Mouse (Mus musculus) forebrain, embryonic 15.5 days (tissue): ENCODE measurements at regions not wholly inside any gene's neighbourhood (a gene's known extent, or its start where the extent isn't known, plus 50 kb on each side); places are given as distances from the start of the nearest gene placed in this dataset.

Source experiments
- ATAC-seq: fragments of 200-750 bp; cut with Nextera tagmentation; replicated peaks from 2 replicates; pipeline ENCODE4 v1.8.0; 2017; ENCODE audit warnings: mild to moderate bottlenecking, moderate TSS enrichment, moderate library complexity
- H3K27ac ChIP-seq: fragments of 300-500 bp; sonication (generic); replicated peaks from 2 replicates; pipeline ENCODE4 v1.5.1; 2015; ENCODE audit warnings: mild to moderate bottlenecking, inconsistent platforms
- H3K27me3 ChIP-seq: fragments of 300-500 bp; sonication (generic); 2 replicates; pipeline ENCODE4 v1.6.1; 2015; ENCODE audit warnings: inconsistent platforms
- H3K36me3 ChIP-seq: fragments of 300-500 bp; sonication (generic); 2 replicates; pipeline ENCODE4 v1.6.1; 2015; ENCODE audit warnings: mild to moderate bottlenecking, inconsistent platforms
- H3K4me1 ChIP-seq: fragments of 300-500 bp; sonication (generic); 2 replicates; pipeline ENCODE4 v1.6.1; 2015; ENCODE audit warnings: inconsistent platforms
- H3K4me2 ChIP-seq: fragments of 300-500 bp; sonication (generic); replicated peaks from 2 replicates; pipeline ENCODE4 v1.6.1; 2015; ENCODE audit warnings: mild to moderate bottlenecking, inconsistent platforms
- H3K4me3 ChIP-seq: fragments of 300-500 bp; sonication (generic); 2 replicates; pipeline ENCODE4 v1.5.1; 2015; ENCODE audit warnings: mild to moderate bottlenecking, inconsistent platforms
- H3K9ac ChIP-seq: fragments of 300-500 bp; sonication (generic); replicated peaks from 2 replicates; pipeline ENCODE4 v1.6.1; 2015; ENCODE audit warnings: mild to moderate bottlenecking, inconsistent platforms
- H3K9me3 ChIP-seq: fragments of 300-500 bp; sonication (generic); 2 replicates; pipeline ENCODE4 v1.6.1; 2016; ENCODE audit warnings: inconsistent platforms
- WGBS: fragments of 180-500 bp; shearing (Covaris S2); methylation state at CpG from one replicate; pipeline ENCODE4 v1.1.7; 2015; ENCODE audit warnings: mixed read lengths; 5-methylcytosine and 5-hydroxymethylcytosine counted together

DNA sequence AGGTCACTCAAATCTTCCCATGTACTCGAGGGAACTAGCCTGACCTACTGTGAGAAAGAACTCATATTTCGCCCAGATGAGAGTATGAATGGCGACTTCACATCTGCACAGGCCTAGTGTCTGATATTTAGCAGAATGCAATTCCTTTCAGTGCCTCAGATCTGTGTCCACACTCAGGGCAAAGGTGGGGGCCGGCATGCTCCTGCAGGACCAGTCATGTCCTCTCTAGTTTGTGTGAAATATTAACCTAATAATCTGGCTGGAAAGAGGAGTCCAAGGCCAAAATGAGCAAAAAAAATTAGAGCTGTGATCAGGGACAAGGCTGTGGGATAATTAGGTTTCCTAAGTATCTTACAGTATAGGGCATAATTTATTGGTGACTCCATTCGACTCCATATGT lies 292.1 kb downstream of the Irs2 start:
- H3K4me1 ChIP-seq, result peaks cover 11% of the 10 kb centered on the region
- no peak for ATAC-seq
- H3K27ac ChIP-seq, result no peak overlapping the region
- 85% methylated on average over 5 of the region's 5 CpGs for WGBS
- no peak overlapping the region for H3K9ac ChIP-seq
- H3K4me2 ChIP-seq, result no peak overlapping the region
- H3K9me3 ChIP-seq, result no peaks in the 10 kb centered on the region
- no peak overlapping the region for H3K4me3 ChIP-seq
- no peaks in the 10 kb centered on the region for H3K27me3 ChIP-seq
- no peaks in the 10 kb centered on the region for H3K36me3 ChIP-seq

DNA sequence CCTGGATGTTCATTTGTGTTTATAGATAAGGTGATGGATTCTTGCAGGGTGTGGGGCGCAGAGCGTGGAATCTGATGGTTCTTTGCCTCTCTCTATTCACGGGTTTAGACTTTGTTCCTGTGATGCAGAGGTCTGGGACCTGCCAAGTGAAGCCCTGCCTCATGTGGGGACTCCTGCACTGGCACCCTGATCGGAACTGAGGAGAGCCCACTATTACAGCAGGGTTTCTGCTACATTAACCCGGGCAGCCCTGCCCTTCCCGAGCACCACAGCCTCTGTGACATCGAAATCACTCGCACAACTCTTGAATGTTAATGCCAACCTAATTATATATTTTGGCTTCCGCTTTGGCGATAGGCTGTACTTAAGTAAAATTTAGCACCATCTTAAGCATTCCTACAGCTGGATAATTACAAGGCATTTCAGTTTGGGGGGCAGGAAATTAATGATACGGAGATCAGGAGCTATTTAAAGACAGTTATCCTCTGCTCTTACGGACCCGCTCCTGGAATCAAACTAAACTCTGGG lies 294.7 kb downstream of the Irs2 start:
- 0 out of 2 replicates have a peak, but pooled peaks have one; percentile 23 for ATAC-seq
- Histone ChIP-seq H3K27ac (no peak overlapping the region), H3K4me2 (no peak overlapping the region), H3K27me3 (no peaks in the 10 kb centered on the region), H3K36me3 (no peaks in the 10 kb centered on the region), H3K4me1 (peaks cover 9% of the 10 kb centered on the region), H3K9ac (no peak overlapping the region), H3K9me3 (no peaks in the 10 kb centered on the region), H3K4me3 (no peak overlapping the region)
- WGBS, result 66% methylated on average over 13 of the region's 13 CpGs

DNA sequence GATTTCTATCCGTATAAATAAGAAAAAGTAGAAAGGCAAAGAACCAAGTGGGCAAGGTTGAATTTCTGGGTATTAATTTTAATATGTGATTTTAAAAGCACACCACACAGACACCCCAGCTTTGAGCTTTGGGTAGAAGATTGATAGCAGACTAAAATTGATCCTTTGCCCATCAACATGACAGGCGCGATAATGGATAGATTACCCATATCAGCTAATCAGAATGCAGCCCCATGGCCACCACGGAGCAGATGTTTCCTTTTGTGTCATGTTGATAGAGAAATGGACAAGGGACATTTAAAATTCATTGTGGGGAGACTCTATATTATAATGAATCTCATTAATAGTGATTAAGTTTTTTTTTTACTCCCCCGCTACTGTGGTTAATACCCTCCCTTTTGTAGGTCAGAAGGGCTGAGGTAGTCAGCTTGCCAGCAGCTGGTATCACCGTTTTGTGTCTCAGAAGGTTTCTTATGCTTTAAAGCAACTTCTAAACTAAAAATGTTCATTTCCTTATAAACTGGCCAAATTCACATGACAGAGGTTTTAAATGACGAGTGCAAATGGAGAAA lies 296.1 kb downstream of the Irs2 start:
- no peaks in the 10 kb centered on the region for H3K9me3 ChIP-seq
- 60% methylated on average over 7 of the region's 7 CpGs for WGBS

DNA sequence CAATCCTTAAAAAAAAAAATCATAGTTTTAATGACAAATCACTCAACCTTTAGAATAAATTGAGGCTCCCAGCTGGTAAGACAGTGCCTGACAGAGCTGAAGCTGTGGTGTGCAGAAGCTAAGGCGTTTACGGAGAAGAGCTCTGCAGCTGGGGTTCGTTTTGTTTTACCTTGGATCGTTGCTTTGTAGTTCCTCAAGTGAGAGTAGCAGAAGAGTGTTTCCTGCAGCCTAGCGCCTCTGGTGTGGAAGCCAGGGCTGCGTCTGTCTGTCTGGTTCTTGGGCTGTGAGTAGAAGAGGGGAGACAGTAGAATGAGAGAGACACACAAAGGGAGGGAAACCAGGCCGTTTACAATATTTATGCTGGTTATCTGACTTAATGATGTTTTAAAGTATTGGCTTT lies 296.8 kb downstream of the Irs2 start:
- 78% methylated on average over 7 of the region's 7 CpGs for WGBS
- H3K9me3 ChIP-seq, result no peaks in the 10 kb centered on the region
- no peak for ATAC-seq
- no peak overlapping the region for H3K4me3 ChIP-seq
- H3K36me3 ChIP-seq, result no peaks in the 10 kb centered on the region
- no peak overlapping the region for H3K27ac ChIP-seq
- no peak overlapping the region for H3K9ac ChIP-seq
- H3K4me1 ChIP-seq, result peaks cover 9% of the 10 kb centered on the region
- H3K4me2 ChIP-seq, result no peak overlapping the region
- no peaks in the 10 kb centered on the region for H3K27me3 ChIP-seq

More for the DNA sequence above, 296.1 kb downstream of the Irs2 start:
- peaks cover 9% of the 10 kb centered on the region for H3K4me1 ChIP-seq
- H3K27ac ChIP-seq, result no peak overlapping the region
- H3K36me3 ChIP-seq, result no peaks in the 10 kb centered on the region
- no peak overlapping the region for H3K9ac ChIP-seq
- H3K4me3 ChIP-seq, result no peak overlapping the region
- ATAC-seq, result no peak
- no peaks in the 10 kb centered on the region for H3K27me3 ChIP-seq
- no peak overlapping the region for H3K4me2 ChIP-seq

DNA sequence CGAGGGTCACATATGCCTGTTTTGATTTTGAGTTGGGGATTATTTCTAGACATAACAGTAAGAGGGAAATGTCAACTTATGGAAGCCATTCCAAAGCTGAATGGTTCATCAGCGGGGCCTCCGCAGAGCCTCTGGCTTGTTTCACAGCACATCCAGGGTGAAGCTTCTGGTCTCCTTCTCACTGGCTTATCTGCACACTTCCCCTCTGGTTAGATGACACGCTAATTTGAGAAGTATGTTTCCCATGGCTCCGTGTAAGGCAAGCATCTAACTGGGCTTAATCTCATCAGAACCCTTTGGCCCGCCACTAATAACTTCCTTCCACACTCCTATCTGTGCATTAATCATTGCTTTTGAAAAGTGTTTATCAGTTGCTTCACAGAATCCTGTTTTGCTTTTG lies 299.7 kb downstream of the Irs2 start:
- Histone ChIP-seq H3K9me3 (no peaks in the 10 kb centered on the region), H3K27me3 (no peaks in the 10 kb centered on the region)
- 93% methylated on average over 6 of the region's 6 CpGs for WGBS

DNA sequence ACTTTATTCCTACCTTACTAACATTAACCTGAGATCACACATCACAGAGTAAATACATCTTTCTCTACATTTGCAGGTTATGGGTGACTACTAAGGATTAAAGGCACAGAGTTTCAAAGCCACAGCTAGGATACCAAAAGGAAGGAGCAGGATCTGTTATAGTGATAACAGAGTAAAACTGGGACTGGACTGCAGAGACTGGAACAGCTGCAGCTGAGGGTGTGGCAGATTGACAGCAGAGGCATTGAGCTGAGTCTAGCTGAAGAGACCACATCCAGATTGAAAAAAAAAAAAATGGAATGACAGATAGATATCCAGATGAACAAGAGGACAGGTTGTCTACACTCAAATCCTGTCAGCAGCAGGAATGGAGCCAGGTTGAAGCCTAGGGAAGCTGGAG lies 301.1 kb downstream of the Irs2 start:
- Histone ChIP-seq H3K4me2 (no peak overlapping the region), H3K27ac (no peak overlapping the region), H3K36me3 (no peaks in the 10 kb centered on the region), H3K27me3 (no peaks in the 10 kb centered on the region), H3K9me3 (no peaks in the 10 kb centered on the region), H3K4me3 (no peak overlapping the region), H3K9ac (no peak overlapping the region), H3K4me1 (peaks cover 8% of the 10 kb centered on the region)
- ATAC-seq, result no peak

More for the DNA sequence above, 299.7 kb downstream of the Irs2 start:
- no peak for ATAC-seq
- Histone ChIP-seq H3K9ac (no peak overlapping the region), H3K27ac (no peak overlapping the region), H3K36me3 (no peaks in the 10 kb centered on the region), H3K4me3 (no peak overlapping the region), H3K4me2 (no peak overlapping the region), H3K4me1 (peaks cover 4% of the 10 kb centered on the region)

DNA sequence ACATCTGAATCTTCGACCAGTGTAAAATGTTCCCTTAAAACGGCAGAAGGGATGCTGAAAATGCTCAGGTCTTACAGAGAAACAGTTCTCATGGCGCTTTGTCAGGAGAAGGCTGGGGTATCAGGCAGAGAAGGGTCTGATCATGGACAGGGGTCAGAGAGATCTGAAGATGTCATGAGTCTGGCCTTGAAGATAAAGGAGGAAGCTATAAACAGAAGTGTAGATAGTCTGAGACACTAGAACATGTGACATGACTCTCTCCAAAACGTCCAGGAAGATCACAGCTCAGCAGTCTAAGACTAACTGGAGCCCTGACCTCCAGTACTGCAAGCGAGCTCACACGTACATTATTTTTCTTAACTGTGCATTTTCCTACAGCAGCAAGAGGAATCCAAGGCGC lies 302.3 kb downstream of the Irs2 start:
- WGBS, result 80% methylated on average over 7 of the region's 7 CpGs
- H3K4me1 ChIP-seq, result peaks cover 15% of the 10 kb centered on the region

DNA sequence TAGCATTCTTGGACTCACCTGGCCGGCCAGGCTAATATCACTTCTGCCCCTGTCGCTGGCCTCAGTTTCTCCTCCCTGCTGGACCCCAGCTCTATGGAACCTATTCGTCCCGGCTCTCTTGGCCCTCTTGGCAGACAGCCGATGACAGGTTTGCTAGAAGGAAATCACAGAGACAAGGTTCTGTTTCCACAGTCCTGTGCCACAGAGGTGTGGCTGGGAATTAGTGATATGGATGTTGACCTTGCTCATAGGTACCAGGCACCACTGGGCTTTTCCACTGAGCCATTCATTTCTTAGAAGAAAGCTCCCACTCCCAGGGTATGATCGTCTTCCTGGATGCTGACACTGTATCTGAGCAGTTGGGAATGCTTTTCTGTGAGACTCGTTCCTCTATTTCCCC lies 305.5 kb downstream of the Irs2 start:
- ATAC-seq, result no peak
- Histone ChIP-seq H3K27ac (no peak overlapping the region), H3K9me3 (no peaks in the 10 kb centered on the region), H3K27me3 (no peaks in the 10 kb centered on the region), H3K4me3 (no peak overlapping the region), H3K4me2 (no peak overlapping the region), H3K4me1 (peaks cover 15% of the 10 kb centered on the region), H3K36me3 (no peaks in the 10 kb centered on the region), H3K9ac (no peak overlapping the region)
- 86% methylated on average over 7 of the region's 7 CpGs for WGBS

More for the DNA sequence above, 302.3 kb downstream of the Irs2 start:
- Histone ChIP-seq H3K4me2 (no peak overlapping the region), H3K4me3 (no peak overlapping the region), H3K9me3 (no peaks in the 10 kb centered on the region), H3K36me3 (no peaks in the 10 kb centered on the region), H3K27ac (no peak overlapping the region), H3K27me3 (no peaks in the 10 kb centered on the region), H3K9ac (no peak overlapping the region)
- ATAC-seq, result no peak

DNA sequence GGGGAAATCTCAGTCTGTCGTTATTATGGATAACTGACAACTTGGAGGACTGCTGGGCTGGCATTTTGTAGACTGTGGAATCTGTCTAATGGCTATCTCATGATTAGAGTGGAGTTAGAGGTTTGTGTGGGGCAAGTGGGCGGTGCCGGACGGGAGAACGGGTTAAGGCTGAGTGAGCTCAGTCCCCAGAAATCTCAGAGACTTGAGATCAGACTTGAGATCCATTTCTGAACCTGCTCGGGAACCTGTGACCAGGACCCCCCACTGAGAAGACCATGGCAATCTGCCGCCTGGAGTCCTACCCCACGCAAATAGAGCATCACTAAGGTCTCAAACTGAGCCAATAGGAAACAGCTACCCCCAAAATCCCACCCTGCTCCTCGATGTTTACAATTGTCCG lies 306.0 kb downstream of the Irs2 start:
- H3K4me3 ChIP-seq, result no peak overlapping the region
- no peaks in the 10 kb centered on the region for H3K9me3 ChIP-seq
- H3K36me3 ChIP-seq, result no peaks in the 10 kb centered on the region
- H3K27me3 ChIP-seq, result no peaks in the 10 kb centered on the region
- peak; percentile 70 for ATAC-seq
- no peak overlapping the region for H3K9ac ChIP-seq
- WGBS, result 25% methylated on average over 10 of the region's 10 CpGs
- no peak overlapping the region for H3K4me2 ChIP-seq
- peaks cover 15% of the 10 kb centered on the region for H3K4me1 ChIP-seq
- H3K27ac ChIP-seq, result no peak overlapping the region

DNA sequence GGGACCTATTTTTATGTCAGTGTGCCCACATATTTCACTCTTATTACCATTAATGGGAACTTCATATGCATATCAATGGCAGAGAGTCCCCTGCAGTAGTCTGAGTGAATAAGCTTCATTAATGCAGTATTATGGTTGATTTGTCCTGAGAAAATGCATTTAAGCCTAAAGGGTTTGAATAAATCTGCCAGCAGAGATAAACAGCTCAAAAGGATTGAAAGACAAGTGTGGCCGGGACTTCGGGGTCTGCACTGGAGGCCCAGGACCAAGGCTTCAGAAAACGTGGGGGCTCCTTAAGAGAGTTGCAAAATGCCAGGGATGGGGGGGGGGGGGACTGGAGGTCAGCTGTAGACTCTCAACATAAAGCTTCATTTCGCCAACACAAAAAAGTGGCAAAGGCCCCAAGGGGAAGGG lies 306.6 kb downstream of the Irs2 start:
- peak; percentile 75 for ATAC-seq
- H3K9me3 ChIP-seq, result no peaks in the 10 kb centered on the region
- H3K4me1 ChIP-seq, result peaks cover 15% of the 10 kb centered on the region
- H3K27ac ChIP-seq, result no peak overlapping the region
- 0 out of 2 replicates have a peak overlapping the region, but pooled peaks have one; percentile 1 for H3K4me2 ChIP-seq
- H3K4me3 ChIP-seq, result no peak overlapping the region
- H3K27me3 ChIP-seq, result no peaks in the 10 kb centered on the region
- WGBS, result 3% methylated on average over 4 of the region's 4 CpGs
- H3K9ac ChIP-seq, result no peak overlapping the region
- H3K36me3 ChIP-seq, result no peaks in the 10 kb centered on the region

DNA sequence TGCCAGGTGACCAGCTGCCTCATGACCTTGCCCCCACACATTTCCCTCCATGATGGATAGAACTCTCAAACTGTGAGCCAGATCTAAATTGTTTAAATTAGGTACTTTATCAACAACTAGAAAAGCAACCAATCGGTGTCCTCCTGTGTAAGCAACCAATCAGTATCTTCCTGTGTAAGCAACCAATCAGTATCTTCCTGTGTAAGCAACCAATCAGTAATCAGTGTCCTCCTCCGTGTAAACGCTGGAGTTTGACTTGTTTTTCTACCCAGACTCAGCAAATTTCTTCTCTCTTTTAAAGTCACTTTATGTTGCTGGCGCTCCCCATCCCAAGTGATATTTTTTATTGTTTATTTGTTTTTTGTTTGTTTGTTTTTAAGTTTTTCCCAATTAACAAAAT lies 307.0 kb downstream of the Irs2 start:
- no peak overlapping the region for H3K27ac ChIP-seq
- H3K4me2 ChIP-seq, result 0 out of 2 replicates have a peak overlapping the region, but pooled peaks have one; percentile 1
- peaks cover 15% of the 10 kb centered on the region for H3K4me1 ChIP-seq
- 40% methylated on average over 4 of the region's 4 CpGs for WGBS
- ATAC-seq, result 0 out of 2 replicates have a peak, but pooled peaks have one; percentile 21
- no peaks in the 10 kb centered on the region for H3K36me3 ChIP-seq
- H3K9ac ChIP-seq, result no peak overlapping the region
- no peaks in the 10 kb centered on the region for H3K27me3 ChIP-seq
- H3K4me3 ChIP-seq, result no peak overlapping the region
- no peaks in the 10 kb centered on the region for H3K9me3 ChIP-seq

DNA sequence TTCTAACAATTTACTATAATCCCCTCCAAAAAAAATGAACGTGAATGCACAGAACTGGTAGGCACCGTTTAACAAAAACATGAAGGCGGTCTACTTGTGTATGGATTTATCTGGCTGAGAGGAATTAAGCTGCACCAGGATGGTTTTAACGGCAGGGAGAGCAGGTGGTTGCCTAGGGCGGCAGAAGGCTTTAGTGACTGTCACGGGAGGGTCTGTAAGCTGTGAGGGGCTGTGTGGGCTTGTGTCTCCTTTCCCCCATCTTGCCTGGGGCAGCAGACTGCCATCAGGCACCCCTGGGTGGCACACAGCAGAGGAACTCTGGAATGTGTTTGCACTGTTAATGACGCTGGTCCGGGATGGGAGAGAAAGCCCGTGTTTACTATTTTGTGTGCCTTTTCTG lies 308.6 kb downstream of the Irs2 start:
- no peak overlapping the region for H3K27ac ChIP-seq
- ATAC-seq, result 0 out of 2 replicates have a peak, but pooled peaks have one; percentile 27

DNA sequence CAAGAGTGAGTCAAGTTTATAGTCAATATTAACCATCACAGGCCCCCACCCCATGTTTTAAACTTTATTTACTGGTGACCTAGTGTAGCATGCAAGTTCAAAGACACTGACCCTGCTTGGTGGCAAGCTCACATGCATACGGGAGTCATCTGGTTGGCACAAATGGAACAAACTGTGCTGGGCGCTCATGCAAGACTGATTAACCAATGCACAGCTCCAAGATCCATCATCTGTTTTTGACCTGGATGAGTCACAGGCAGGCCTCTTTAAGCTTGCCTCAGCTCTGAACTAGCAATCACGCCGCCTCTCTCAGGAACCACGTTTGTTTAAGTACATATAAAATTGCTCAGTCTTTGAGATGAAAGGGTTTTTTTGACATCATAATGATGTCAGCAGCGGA lies 313.1 kb downstream of the Irs2 start:
- no peak for ATAC-seq
- H3K4me2 ChIP-seq, result no peak overlapping the region
- no peaks in the 10 kb centered on the region for H3K9me3 ChIP-seq
- H3K9ac ChIP-seq, result no peak overlapping the region
- no peak overlapping the region for H3K4me3 ChIP-seq
- H3K36me3 ChIP-seq, result no peaks in the 10 kb centered on the region
- no peak overlapping the region for H3K27ac ChIP-seq
- WGBS, result 86% methylated on average over 6 of the region's 6 CpGs
- H3K27me3 ChIP-seq, result no peaks in the 10 kb centered on the region
- H3K4me1 ChIP-seq, result no peaks in the 10 kb centered on the region

More for the DNA sequence above, 308.6 kb downstream of the Irs2 start:
- H3K4me2 ChIP-seq, result no peak overlapping the region
- H3K4me1 ChIP-seq, result peaks cover 15% of the 10 kb centered on the region
- H3K36me3 ChIP-seq, result no peaks in the 10 kb centered on the region
- no peak overlapping the region for H3K4me3 ChIP-seq
- H3K27me3 ChIP-seq, result no peaks in the 10 kb centered on the region
- H3K9ac ChIP-seq, result no peak overlapping the region
- 36% methylated on average over 9 of the region's 9 CpGs for WGBS
- no peaks in the 10 kb centered on the region for H3K9me3 ChIP-seq
